Mouse (Mus musculus): Measurements from ENCODE around the gene Cfap65. TPM values are rescaled to one million over a fixed set of nuclear protein-coding genes. Genes with fewer than 3 reads are reported as not detected.

Cfap65 gene
- polyA plus RNA-seq (2011; ENCODE audit: insufficient read depth, insufficient read length, low read depth, missing spikeins): 0.17 TPM in 1 of 2 replicates, not detected in the other

- TF ChIP-seq EP300 (IDR thresholded peaks at IDR 0.05; ENCODE audit: insufficient read depth, low read depth, low read length): no peak
- no peak for TF ChIP-seq CTCF (IDR thresholded peaks at IDR 0.05; ENCODE audit: low read depth, low read length)
- TF ChIP-seq POLR2A (IDR thresholded peaks at IDR 0.05; ENCODE audit: insufficient read depth, low read length): no peak
- no peak within 1 kb of the TSS for H3K27ac ChIP-seq (ENCODE audit: insufficient read depth, low read length)
- no peaks in the 10 kb centered on the region for H3K4me1 ChIP-seq (ENCODE audit: control insufficient read depth, insufficient read depth, low read length)
- peaks cover 4% of the 10 kb centered on the region for H3K27me3 ChIP-seq (ENCODE audit: control insufficient read depth, insufficient read depth, low read length, poor library complexity, severe bottlenecking)
- H3K9me3 ChIP-seq (replicated peaks; ENCODE audit: control insufficient read depth, insufficient read depth, low read length, poor library complexity, severe bottlenecking): no peaks in the 10 kb centered on the region
- no peaks in the 10 kb centered on the region for H3K36me3 ChIP-seq (ENCODE audit: control insufficient read depth, insufficient read depth, low read length, poor library complexity, severe bottlenecking)
- H3K9ac ChIP-seq (ENCODE audit: low read depth, poor library complexity, severe bottlenecking): no peak within 1 kb of the TSS
- H3K4me3 ChIP-seq (ENCODE audit: low read depth, low read length): peak within 1 kb of the TSS; percentile 10; the same call in 1 of the 2 replicates
Measured at GRCm38 (mm10) chr1:74935402-74935801, at the start of gene Cfap65. TSS of gene Cfap65 (minus strand) at chr1:74935599.

- no peak overlapping the region for H3K4me3 ChIP-seq (ENCODE audit: low read depth, low read length)
- TF ChIP-seq POLR2A (IDR thresholded peaks at IDR 0.05; ENCODE audit: insufficient read depth, low read length) (no peak), CTCF (IDR thresholded peaks at IDR 0.05; ENCODE audit: low read depth, low read length) (no peak), EP300 (IDR thresholded peaks at IDR 0.05; ENCODE audit: insufficient read depth, low read depth, low read length) (no peak)
- peaks cover 3% of the 10 kb centered on the region for H3K4me1 ChIP-seq (ENCODE audit: control insufficient read depth, insufficient read depth, low read length)
- no peak overlapping the region for H3K9ac ChIP-seq (ENCODE audit: low read depth, poor library complexity, severe bottlenecking)
- no peaks in the 10 kb centered on the region for H3K27me3 ChIP-seq (ENCODE audit: control insufficient read depth, insufficient read depth, low read length, poor library complexity, severe bottlenecking)
- no peak overlapping the region for H3K27ac ChIP-seq (ENCODE audit: insufficient read depth, low read length)
- no peaks in the 10 kb centered on the region for H3K9me3 ChIP-seq (replicated peaks; ENCODE audit: control insufficient read depth, insufficient read depth, low read length, poor library complexity, severe bottlenecking)
- no peaks in the 10 kb centered on the region for H3K36me3 ChIP-seq (ENCODE audit: control insufficient read depth, insufficient read depth, low read length, poor library complexity, severe bottlenecking)
Measured at GRCm38 (mm10) chr1:74977001-74977400, 41.6 kb upstream of the Cfap65 start.

DNA sequence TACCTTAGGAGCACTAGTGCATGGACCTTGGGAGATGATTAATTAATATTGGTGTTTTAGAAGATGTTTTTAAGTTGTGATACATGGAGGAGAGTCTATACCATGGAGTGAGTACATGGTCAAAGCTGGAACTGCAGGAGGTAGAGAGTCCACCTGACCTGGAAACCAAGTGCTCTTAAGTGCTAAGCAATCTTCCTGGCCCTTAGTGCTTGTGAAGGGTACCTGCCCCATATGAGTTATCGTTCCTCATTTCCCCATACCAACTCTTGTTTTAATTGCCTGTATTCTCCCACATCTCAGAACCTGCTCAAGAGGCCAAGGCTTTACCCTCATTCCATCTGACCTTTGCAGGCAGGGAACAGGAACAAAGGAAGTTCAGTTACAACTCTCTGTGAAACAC is 40.5 kb upstream of the Cfap65 start:
- Histone ChIP-seq H3K36me3 (ENCODE audit: control insufficient read depth, insufficient read depth, low read length, poor library complexity, severe bottlenecking) (no peaks in the 10 kb centered on the region), H3K9ac (ENCODE audit: low read depth, poor library complexity, severe bottlenecking) (no peak overlapping the region), H3K27ac (ENCODE audit: insufficient read depth, low read length) (no peak overlapping the region), H3K4me3 (ENCODE audit: low read depth, low read length) (no peak overlapping the region), H3K27me3 (ENCODE audit: control insufficient read depth, insufficient read depth, low read length, poor library complexity, severe bottlenecking) (no peaks in the 10 kb centered on the region), H3K4me1 (ENCODE audit: control insufficient read depth, insufficient read depth, low read length) (peaks cover 7% of the 10 kb centered on the region), H3K9me3 (replicated peaks; ENCODE audit: control insufficient read depth, insufficient read depth, low read length, poor library complexity, severe bottlenecking) (no peaks in the 10 kb centered on the region)
- TF ChIP-seq EP300 (IDR thresholded peaks at IDR 0.05; ENCODE audit: insufficient read depth, low read depth, low read length) (no peak), CTCF (IDR thresholded peaks at IDR 0.05; ENCODE audit: low read depth, low read length) (no peak)

DNA sequence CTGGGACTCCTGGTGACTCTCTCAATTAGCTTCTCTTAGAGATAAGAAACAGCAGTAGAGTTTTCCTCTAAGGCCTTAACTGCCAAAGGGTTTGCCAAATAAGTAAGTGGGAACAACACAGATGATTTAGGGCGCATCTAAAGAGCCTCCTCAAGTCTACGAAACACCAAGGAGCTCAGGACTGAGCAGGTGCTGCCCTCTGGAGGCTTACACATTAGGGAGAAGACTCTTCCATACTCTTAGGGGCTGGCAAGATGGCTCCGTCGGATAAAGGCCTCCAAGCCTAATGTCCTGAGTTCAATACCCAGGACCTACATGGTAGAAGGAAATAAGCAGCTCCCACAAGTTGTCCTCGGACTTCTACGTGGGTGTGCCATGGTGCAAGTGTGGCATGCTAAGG is 38.2 kb upstream of the Cfap65 start:
- Histone ChIP-seq H3K27me3 (ENCODE audit: control insufficient read depth, insufficient read depth, low read length, poor library complexity, severe bottlenecking) (no peaks in the 10 kb centered on the region), H3K9me3 (replicated peaks; ENCODE audit: control insufficient read depth, insufficient read depth, low read length, poor library complexity, severe bottlenecking) (no peaks in the 10 kb centered on the region), H3K27ac (ENCODE audit: insufficient read depth, low read length) (no peak overlapping the region), H3K4me1 (ENCODE audit: control insufficient read depth, insufficient read depth, low read length) (peaks cover 5% of the 10 kb centered on the region), H3K36me3 (ENCODE audit: control insufficient read depth, insufficient read depth, low read length, poor library complexity, severe bottlenecking) (no peaks in the 10 kb centered on the region), H3K9ac (ENCODE audit: low read depth, poor library complexity, severe bottlenecking) (no peak overlapping the region), H3K4me3 (ENCODE audit: low read depth, low read length) (no peak overlapping the region)
- TF ChIP-seq CTCF (IDR thresholded peaks at IDR 0.05; ENCODE audit: low read depth, low read length): peak; percentile 27
- TF ChIP-seq POLR2A (IDR thresholded peaks at IDR 0.05; ENCODE audit: insufficient read depth, low read length): no peak
- TF ChIP-seq EP300 (IDR thresholded peaks at IDR 0.05; ENCODE audit: insufficient read depth, low read depth, low read length): no peak

DNA sequence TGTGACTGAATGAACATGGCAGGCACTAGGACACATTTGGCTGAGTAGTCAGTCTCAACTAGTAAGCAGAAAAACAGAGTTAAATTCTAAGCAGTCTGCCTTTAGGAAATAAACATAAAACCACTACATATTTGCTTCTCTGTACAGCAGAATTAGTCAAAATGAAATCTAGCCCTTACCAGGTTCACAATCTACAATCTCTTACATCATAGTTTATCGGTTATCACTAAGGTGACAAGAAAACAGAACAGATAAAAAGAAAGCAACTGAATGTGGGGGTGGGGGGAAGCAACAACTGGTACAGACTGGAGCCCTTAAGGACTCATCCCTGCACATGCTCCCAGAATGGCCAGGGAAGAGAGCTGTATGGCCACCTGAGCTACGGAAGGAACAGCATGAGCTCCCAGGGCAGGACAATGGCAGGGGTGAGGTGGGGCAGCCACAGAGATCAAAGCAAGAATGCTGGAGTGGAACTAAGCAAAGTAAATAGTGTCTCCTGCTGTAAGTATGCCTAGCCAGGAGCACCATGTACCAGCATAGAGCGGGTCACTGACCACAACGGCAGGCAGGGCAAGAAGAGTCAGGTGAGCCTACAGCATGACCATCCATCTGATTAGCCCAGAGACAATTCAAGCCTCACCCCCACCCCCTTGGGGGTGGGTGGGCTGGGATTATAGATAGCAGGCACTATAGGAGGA is 36.1 kb upstream of the Cfap65 start:
- H3K4me1 ChIP-seq (ENCODE audit: control insufficient read depth, insufficient read depth, low read length): peaks cover 5% of the 10 kb centered on the region
- no peaks in the 10 kb centered on the region for H3K9me3 ChIP-seq (replicated peaks; ENCODE audit: control insufficient read depth, insufficient read depth, low read length, poor library complexity, severe bottlenecking)
- no peak overlapping the region for H3K27ac ChIP-seq (ENCODE audit: insufficient read depth, low read length)
- H3K4me3 ChIP-seq (ENCODE audit: low read depth, low read length): no peak overlapping the region
- no peak overlapping the region for H3K9ac ChIP-seq (ENCODE audit: low read depth, poor library complexity, severe bottlenecking)
- H3K36me3 ChIP-seq (ENCODE audit: control insufficient read depth, insufficient read depth, low read length, poor library complexity, severe bottlenecking): no peaks in the 10 kb centered on the region
- H3K27me3 ChIP-seq (ENCODE audit: control insufficient read depth, insufficient read depth, low read length, poor library complexity, severe bottlenecking): no peaks in the 10 kb centered on the region
- TF ChIP-seq CTCF (IDR thresholded peaks at IDR 0.05; ENCODE audit: low read depth, low read length) (no peak), EP300 (IDR thresholded peaks at IDR 0.05; ENCODE audit: insufficient read depth, low read depth, low read length) (0 out of 2 replicates have a peak, but pooled peaks have one; percentile 28)

DNA sequence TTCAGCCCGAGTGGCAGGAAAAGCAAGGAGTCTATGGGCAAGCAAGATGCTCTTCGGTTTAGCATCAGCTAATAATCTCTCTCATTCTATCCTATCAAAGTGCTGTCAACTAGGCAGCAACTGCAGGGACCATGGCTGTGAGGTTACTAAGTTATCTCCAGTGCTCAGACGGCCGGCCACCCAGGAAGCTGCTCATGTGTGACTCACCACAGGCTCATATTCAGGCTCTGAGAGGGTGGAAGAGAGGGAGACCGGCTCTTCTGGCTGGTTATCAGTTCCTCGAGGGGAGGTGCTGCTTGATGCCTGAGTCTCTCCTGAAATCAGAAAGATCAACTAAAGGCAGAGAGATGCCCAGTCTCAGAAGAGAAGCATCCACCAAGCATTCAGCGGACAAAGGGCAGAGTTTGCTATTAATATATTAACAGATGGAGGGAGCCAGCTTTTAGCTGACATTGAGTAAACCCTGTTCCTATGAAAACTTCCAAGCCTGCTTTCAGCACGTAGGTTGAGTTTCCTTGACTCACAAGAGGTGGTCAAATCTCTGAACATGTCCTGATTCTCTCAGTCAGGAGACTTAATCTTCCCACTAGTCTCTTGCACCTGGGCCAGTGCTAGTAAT is 32.7 kb upstream of the Cfap65 start:
- H3K27me3 ChIP-seq (ENCODE audit: control insufficient read depth, insufficient read depth, low read length, poor library complexity, severe bottlenecking): no peaks in the 10 kb centered on the region
- no peak overlapping the region for H3K9ac ChIP-seq (ENCODE audit: low read depth, poor library complexity, severe bottlenecking)
- H3K36me3 ChIP-seq (ENCODE audit: control insufficient read depth, insufficient read depth, low read length, poor library complexity, severe bottlenecking): no peaks in the 10 kb centered on the region
- H3K9me3 ChIP-seq (replicated peaks; ENCODE audit: control insufficient read depth, insufficient read depth, low read length, poor library complexity, severe bottlenecking): no peaks in the 10 kb centered on the region
- no peak overlapping the region for H3K4me3 ChIP-seq (ENCODE audit: low read depth, low read length)
- peaks cover 5% of the 10 kb centered on the region for H3K4me1 ChIP-seq (ENCODE audit: control insufficient read depth, insufficient read depth, low read length)
- TF ChIP-seq CTCF (IDR thresholded peaks at IDR 0.05; ENCODE audit: low read depth, low read length): no peak
- no peak for TF ChIP-seq POLR2A (IDR thresholded peaks at IDR 0.05; ENCODE audit: insufficient read depth, low read length)
- TF ChIP-seq EP300 (IDR thresholded peaks at IDR 0.05; ENCODE audit: insufficient read depth, low read depth, low read length): no peak
- no peak overlapping the region for H3K27ac ChIP-seq (ENCODE audit: insufficient read depth, low read length)
